Mouse (Mus musculus) CD4-positive, CD25-positive, alpha-beta regulatory T cell, adult 4 months (primary cell): ENCODE results near the gene Akap14. TPM values are rescaled to one million over a fixed set of nuclear protein-coding genes. Genes with fewer than 3 reads are reported as not detected.
"Not testable (repeated sequence)": the region's sequence is repeated elsewhere in the genome, so short reads cannot be mapped to it uniquely, and the experiment has no call there.

Experiments
- ATAC-seq: one replicate; pipeline ENCODE4 v1.8.0; 2017
- polyA plus RNA-seq, 2 experiments: library from polyadenylated mRNA; unstranded; fragments of 100-300 nt; shearing (Covaris generic); gene quantifications; one replicate each; pipeline ENCODE4 v1.2.1; 2017

Gene Akap14
- under 1 TPM in 1 of 2 experiments, not detected in 1; 0.30 TPM for polyA plus RNA-seq

GRCm38 (mm10) chrX:37168742-37169141 is at the start of gene Akap14:
Gene Akap14 (minus strand): TSS chrX:37168842.
- no peak for ATAC-seq

DNA sequence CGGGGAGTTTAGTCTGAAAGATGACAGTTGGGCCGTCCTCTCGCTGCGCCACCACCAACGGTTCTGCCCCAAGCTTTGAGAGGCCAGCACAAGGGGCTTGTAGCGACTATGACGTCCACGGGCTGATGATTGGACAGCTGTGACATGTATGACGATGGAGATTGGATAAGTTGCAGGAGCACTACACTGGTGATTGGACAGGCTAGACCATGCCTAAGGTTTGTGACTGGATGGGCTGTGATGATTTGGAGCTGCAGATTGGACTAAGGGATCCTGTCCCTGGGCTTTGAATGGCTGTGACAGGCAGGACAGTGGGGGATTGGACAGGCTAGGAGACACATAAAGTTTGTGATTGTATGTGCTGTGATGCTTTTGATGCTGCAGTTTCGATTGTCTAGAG is 42.3 kb upstream of the Akap14 start, which contains the start of gene Gm9:
Gene Gm9, minus strand, starts transcription at position 101 of the 400 bp plus-strand sequence.
- no peak for ATAC-seq

DNA sequence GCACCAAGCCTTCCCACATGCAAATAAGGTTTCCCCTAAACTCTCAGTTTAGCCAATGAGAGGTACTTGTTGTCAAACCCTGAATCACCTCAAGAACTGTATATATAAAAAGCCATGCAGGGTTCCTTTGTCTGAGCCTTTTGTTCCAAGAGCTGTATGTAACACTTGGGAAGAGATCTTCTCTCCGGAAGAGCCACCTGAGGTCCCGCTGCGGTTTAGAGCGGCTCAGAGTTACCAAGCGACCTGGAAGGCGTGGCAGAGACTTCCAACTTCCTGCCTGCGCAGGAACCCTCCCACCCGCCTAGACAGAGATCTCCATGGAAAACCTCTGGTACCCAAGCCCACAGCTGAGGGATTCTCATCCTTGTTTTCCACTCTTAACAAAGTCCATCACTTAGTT is 30.0 kb upstream of the Akap14 start:
- no peak for ATAC-seq

DNA sequence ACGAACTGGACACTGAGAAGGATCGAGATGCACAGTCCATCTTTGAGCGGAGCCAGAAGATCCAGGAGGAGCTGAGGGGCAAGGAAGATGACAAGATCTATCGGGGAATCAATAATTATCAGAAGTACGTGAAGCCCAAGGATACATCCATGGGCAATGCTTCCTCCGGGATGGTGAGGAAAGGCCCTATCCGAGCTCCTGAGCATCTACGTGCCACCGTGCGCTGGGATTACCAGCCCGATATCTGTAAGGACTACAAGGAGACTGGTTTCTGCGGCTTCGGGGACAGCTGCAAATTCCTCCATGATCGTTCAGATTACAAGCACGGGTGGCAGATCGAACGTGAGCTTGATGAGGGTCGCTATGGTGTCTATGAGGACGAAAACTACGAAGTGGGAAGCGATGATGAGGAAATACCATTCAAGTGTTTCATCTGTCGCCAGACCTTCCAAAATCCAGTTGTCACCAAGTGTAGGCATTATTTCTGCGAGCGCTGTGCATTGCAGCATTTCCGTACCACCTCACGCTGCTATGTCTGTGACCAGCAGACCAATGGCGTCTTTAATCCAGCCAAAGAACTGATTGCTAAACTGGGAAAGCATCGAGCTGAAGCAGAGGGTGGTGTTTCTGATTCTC is 23.2 kb upstream of the Akap14 start:
- ATAC-seq = peak; percentile 7

DNA sequence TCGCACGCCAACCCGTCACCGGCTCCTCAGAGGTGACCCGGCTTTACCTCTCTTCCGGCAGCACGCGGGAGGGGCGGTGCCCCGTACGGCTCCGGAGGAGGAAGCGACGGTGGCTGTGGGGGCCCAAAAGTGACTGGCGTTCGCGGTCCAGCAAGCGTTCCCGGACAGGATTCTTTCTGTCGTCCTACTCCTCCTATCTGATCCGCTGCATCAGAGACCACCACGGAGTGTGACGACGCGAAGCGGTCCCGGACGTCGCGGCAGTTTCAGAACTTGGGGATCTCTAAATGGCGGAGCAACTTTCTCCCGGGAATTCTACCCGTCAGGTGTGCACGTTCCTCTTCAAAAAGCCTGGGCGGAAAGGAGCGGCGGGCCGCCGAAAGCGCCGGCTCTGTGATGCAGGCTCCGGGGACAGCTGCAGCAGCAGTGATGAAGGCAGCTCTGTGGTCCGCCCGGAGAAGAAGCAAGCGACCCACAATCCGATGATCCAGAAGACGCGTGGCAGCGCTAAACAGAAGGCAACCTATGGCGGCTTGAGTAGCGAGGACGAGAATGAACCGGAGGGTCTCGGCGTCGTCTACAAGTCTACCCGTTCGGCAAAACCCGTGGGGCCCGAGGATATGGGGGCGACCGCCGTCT is 22.6 kb upstream of the Akap14 start, which contains the start of the genes Ndufa1 and Rnf113a1:
Gene Ndufa1, minus strand, starts transcription at position 59 of the 639 bp plus-strand sequence.
Gene Rnf113a1, plus strand, starts transcription at position 141 of the 639 bp plus-strand sequence.
- peak; percentile 87 for ATAC-seq

DNA sequence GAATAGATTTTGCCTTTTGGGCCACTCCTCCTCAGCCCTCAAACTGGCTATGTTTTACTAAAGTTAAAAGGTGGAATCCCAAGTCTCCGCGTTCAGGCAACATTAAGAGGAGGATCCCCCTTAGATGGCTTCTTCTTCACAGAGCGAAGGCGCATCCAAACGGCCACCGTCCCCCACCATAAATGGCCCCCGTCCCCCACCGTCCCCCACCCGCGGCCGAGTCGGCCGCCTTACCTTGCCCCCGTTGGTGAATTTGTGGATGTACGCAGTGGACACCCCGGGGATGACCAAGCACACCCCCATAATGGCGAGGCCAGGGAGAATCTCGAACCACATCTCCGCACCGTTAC is 22.1 kb upstream of the Akap14 start:
- ATAC-seq = no peak

- ATAC-seq = not testable (repeated sequence)
Observed at GRCm38 (mm10) chrX:37184401-37184800, 15.8 kb upstream of the Akap14 start.

DNA sequence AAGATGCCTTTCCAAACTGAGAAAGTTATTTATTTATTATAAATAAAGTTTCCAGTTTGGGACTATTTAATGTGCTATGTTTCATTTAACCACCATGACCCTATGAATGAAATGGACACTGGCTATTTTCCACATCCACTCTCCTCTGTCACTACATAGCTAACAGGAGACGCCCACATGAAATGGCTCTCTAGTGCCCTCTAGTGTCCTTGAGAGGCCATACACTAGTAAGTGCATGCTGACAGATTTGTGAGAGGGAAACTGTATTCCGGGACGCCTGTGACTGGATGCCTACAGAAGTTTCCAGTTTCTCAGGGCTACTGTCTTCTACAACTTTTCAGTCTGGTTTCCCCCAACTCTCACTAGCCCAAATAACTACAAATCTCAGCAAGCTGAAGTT is 1.6 kb downstream of the Akap14 start:
- peak; percentile 93 for ATAC-seq

GRCm38 (mm10) chrX:37163115-37163514 is 5.5 kb downstream of the Akap14 start:
- no peak for ATAC-seq

DNA sequence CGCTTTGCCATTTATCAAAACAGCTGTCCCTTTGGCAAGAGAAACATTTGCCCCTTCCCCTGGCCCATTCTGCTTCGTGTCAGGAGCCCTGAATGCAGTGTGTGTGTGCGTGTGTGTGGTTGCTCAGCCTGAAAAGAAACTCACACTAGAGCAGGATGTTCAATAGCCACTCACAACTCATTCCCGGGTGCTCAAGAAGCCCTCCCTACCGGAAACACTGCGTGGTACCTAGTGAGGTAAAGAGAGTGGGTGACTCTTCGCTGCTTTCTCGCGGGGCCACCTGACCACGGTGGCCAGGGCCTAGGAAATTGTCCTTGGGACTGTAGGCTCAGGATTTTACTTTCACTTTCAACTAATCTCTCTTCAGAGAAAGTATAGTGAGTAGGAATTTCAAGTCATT is 7.5 kb downstream of the Akap14 start:
- peak; percentile 86 for ATAC-seq

DNA sequence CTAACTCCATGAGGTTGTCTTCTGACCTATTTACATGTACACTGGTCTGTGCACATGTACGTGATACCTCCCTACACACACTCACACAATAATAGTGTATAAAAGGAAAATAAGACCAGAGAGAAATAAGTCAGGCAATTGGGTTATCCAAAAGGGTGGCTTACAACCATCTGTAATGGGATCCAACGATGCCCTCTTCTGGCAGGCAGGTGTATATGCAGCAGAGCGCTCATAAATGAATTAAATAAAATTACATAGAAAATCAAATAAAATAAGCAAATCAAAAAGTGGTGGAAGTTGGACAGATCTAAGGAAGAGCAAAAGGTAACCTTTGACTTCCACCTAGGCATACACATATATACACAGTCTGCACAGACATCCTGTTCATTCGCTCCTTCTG is 10.8 kb downstream of the Akap14 start:
- peak; percentile 53 for ATAC-seq

GRCm38 (mm10) chrX:37144954-37145353 is 23.7 kb downstream of the Akap14 start:
- ATAC-seq = peak; percentile 74

GRCm38 (mm10) chrX:37144498-37144897 is 24.1 kb downstream of the Akap14 start:
- not testable (repeated sequence) for ATAC-seq

DNA sequence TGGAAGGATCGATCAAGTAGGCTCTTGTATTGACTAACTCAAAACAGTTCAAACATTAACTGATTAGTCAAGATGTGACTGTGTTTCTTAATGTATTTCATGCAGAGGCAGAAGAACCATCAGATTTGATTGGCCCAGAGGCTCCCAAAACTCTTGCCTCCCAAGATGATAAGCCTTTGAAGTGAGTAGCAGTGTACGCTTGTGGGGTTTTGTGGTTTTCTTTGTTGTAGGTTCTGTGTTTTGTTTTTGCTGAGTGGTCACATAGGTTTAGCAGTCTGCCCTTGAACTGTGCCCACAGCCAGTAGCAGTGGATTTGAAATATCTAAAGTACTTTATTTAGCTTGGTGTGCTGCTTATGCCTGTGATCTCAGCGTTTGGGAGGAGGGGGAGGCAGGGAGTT is 26.9 kb downstream of the Akap14 start:
- ATAC-seq = peak; percentile 62

DNA sequence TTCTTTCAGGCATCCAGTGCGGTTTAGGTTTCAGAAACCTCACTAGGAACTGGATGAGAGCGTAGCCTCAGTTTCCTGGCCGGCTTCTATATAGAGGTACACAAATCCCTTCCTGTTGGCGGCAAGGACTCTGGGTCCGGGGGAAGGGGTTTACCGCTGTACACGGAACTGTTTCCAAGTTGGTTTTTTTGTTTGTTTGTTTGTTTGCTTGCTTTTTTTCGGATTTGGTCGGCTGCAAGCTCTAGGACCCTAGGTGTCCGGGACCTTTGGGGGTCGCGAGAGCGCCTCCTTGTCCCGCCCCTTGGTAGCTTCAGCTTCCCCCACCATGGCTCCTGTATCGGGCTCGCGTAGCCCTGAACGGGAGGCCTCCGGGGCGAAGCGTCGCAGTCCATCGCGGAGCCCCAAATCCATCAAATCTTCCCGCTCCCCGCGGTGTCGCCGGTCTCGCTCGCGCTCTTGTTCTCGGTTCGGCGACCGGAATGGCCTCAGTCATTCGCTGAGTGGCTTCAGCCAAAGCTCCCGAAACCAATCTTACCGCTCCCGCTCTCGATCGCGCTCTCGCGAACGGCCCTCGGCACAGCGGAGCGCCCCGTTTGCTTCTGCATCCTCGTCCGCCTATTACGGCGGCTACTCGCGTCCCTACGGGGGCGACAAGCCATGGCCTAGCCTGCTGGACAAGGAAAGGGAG is 41.8 kb downstream of the Akap14 start, which contains the start of gene Nkap:
Gene Nkap, plus strand, starts transcription at position 125 of the 688 bp plus-strand sequence.
- peak; percentile 92 for ATAC-seq

DNA sequence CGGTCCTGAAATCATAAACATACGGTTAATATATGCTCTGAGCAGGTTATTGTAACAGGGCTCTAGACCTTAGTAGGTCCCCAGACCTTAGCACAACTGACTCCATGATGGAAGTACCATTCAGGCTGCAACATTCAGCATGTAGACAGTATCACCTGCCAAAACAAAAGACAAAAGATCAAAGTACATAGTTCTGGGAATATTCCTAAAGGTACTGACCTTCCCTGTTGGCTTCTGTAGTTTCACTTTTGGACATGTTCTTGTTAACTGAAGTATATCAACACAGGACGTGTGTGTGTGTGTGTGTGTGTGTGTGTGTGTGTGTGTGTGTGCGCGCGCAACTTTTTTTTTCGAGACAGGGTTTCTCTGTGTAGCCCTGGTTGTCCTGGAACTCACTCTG is 43.1 kb downstream of the Akap14 start:
- no peak for ATAC-seq

- no peak for ATAC-seq
Observed at GRCm38 (mm10) chrX:37120212-37120611, 48.4 kb downstream of the Akap14 start.

DNA sequence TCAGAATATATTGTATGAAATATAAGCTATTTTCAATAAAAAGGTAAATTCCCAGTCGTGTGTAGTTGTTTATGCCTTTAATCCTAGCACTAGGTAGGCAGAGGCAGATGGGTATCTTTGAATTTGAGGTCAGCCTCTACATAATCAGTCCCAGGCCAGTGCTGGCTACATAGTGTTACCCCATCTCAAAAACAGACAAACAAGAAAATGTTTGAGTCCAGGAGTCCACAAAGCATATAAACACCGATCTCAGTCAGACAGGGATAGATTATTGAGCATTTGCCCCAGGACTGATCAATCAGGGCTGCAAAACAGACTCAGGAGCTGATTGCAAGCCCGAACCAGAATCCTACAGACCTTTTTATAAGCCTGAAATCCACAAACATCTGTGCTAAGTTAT is 49.1 kb downstream of the Akap14 start:
- ATAC-seq = no peak

GRCm38 (mm10) chrX:37117085-37117484 is 51.6 kb downstream of the Akap14 start:
- no peak for ATAC-seq

GRCm38 (mm10) chrX:37110881-37111193 is 57.8 kb downstream of the Akap14 start:
- no peak for ATAC-seq

DNA sequence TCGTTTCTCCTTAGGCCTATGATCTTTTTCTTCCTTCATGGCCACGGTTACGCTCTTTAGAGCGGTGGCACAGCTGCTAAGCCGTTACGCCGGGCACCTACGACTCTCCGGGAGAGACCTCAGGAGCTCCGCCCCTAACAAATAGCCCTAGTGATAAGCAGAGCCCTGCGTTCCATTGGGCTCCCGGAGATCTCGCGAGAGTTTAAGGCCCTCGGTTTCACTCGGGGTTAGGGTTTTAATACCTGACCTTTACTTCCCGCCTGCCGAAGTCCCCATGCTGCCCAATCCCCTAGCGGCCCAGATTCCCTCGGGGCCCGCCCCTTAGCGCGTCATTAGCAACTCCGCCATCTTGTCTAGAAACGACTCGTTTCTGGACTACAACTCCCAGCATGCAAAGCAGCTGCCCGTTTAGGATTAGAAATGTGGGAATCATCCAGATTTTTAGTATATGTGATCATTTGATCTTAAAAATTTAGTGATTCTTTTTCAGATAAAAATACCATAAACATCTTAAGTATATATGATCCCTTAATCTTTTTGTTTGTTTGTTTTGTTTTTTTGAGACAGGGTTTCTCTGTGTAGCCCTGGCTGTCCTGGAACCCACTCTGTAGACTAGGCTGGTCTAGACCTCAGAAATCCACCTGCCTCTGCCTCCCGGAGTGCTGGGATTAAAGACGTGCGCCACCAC is 58.3 kb downstream of the Akap14 start, which contains the start of gene Upf3b:
Gene Upf3b, minus strand, starts transcription at position 130 of the 688 bp plus-strand sequence.
- ATAC-seq = peak; percentile 97

DNA sequence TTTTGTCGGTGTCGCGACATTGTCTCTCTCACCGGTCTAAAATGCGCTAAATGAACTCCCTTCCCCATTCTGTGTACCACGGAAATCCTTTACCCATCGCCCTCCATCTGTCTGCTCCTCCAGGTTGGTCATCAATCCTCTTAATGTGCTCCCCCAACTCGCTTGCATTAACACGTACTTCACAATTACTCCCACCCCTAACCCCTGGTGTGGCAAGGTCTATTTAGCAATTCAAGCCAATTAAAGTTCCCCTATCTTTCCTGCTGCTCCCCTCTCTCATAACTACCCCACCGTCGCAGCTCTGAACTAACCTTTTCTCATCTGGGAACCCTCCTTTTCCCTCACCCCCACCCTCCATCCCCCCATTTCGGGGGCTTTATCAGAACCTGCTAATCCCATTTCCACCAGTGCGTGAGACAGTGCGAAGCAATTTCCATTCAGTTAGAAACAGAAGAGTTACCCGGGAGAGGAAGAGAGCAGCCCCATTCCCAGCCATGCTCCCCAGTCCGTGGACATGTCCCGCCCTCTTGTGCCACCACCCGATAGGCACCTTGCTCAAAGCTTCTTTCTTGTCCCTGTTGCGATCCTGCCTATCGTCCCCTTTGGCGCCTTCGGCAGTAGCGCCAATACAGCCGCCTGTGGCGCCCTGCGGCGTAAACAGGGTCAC is 59.0 kb downstream of the Akap14 start:
- ATAC-seq = peak; percentile 48
